Mouse (Mus musculus): ENCODE results near the gene Rnpepl1. TPM values are rescaled to one million over a fixed set of nuclear protein-coding genes. Genes with fewer than 3 reads are reported as not detected.

Gene Rnpepl1
- total RNA-seq, 1 experiment from 2014 or later: 38.5 TPM

Other genes starting within 250 kb of the Rnpepl1 start
- 2.7 and 3.0 TPM in 2 replicates for gene Gpc1, start 79.1 kb upstream of the Rnpepl1 start, total RNA-seq (2017)
- 0.37 and 0.93 TPM in 2 replicates for gene Ankmy1, start 7.9 kb upstream of the Rnpepl1 start, total RNA-seq (2017)
- 4.1 and 4.3 TPM in 2 replicates for gene Dusp28, start 3.8 kb upstream of the Rnpepl1 start, total RNA-seq (2017)
- gene Capn10, start 23.6 kb downstream of the Rnpepl1 start, total RNA-seq (2017): 18.2 and 27.0 TPM in 2 replicates
- gene Gpr35, start 40.1 kb downstream of the Rnpepl1 start, total RNA-seq (2017): 22.1 and 24.3 TPM in 2 replicates
- not detected in 2 replicates for gene Aqp12, start 95.6 kb downstream of the Rnpepl1 start, total RNA-seq (2017)
- gene Kif1a, start 191.2 kb downstream of the Rnpepl1 start, total RNA-seq (2017): not detected in 2 replicates
- not detected in 2 replicates for gene Agxt, start 224.5 kb downstream of the Rnpepl1 start, total RNA-seq (2017)

All from neutrophil, adult 5-6 weeks (primary cell).